Mouse (Mus musculus) forebrain, postnatal 0 days (tissue): ENCODE measurements around the gene 1700034J05Rik. TPM values are rescaled to one million over a fixed set of nuclear protein-coding genes. Genes with fewer than 3 reads are reported as not detected.

Source experiments
- ATAC-seq: fragments of 200-750 bp; cut with Nextera tagmentation; 2 replicates; pipeline ENCODE4 v1.8.0; 2017; ENCODE audit warnings: mild to moderate bottlenecking, moderate library complexity
- DNase-seq: peaks from one replicate; pipeline ENCODE4 v3.0.0-alpha.2; 2015
- H3K27ac ChIP-seq: fragments of 300-500 bp; sonication (generic); 2 replicates; pipeline ENCODE4 v1.5.1; 2014; ENCODE audit warnings: low read depth, mild to moderate bottlenecking, antibody characterized with exemption, low read length, moderate library complexity, mixed read lengths
- H3K27me3 ChIP-seq: fragments of 300-500 bp; sonication (generic); 2 replicates; pipeline ENCODE4 v1.6.1; 2014; ENCODE audit warnings: mild to moderate bottlenecking, low read length, mixed read lengths; ENCODE audit not compliant: insufficient read depth
- H3K36me3 ChIP-seq: fragments of 300-500 bp; sonication (generic); 2 replicates; pipeline ENCODE4 v1.6.1; 2014; ENCODE audit warnings: mild to moderate bottlenecking, moderate library complexity; ENCODE audit not compliant: insufficient read depth
- H3K4me1 ChIP-seq: fragments of 300-500 bp; sonication (generic); 2 replicates; pipeline ENCODE4 v1.6.1; 2014; ENCODE audit warnings: antibody characterized with exemption; ENCODE audit not compliant: insufficient read depth
- H3K4me2 ChIP-seq: fragments of 300-500 bp; sonication (generic); 2 replicates; pipeline ENCODE4 v1.6.1; 2014; ENCODE audit warnings: low read depth, mild to moderate bottlenecking, moderate library complexity
- H3K4me3 ChIP-seq: fragments of 300-500 bp; sonication (generic); 2 replicates; pipeline ENCODE4 v1.5.1; 2014; ENCODE audit warnings: low read depth, low read length, mixed read lengths
- H3K9ac ChIP-seq: fragments of 300-500 bp; sonication (generic); 2 replicates; pipeline ENCODE4 v1.6.1; 2014; ENCODE audit warnings: mild to moderate bottlenecking
- H3K9me3 ChIP-seq: fragments of 300-500 bp; sonication (generic); 2 replicates; pipeline ENCODE4 v1.6.1; 2016; ENCODE audit warnings: low read length
- CTCF ChIP-seq: sonication (generic); IDR thresholded peaks from 2 replicates; pipeline ENCODE4 v1.5.1; 2016; ENCODE audit warnings: antibody characterized with exemption, control low read depth, low read depth
- WGBS: fragments of 180-500 bp; shearing (Covaris S2); extraction: QIAGEN DNeasy Blood & Tissue Kit; methylation state at CpG from one replicate; pipeline ENCODE4 v1.1.7; 2014; 5-methylcytosine and 5-hydroxymethylcytosine counted together
- polyA plus RNA-seq: library from polyadenylated mRNA; unstranded; fragments of >200 nt; fragmentation: Nextera tagmentation; extraction: Ambion mirVana; gene quantifications from 2 replicates; pipeline ENCODE4 v1.2.1, GENCODE M21; 2015
- total RNA-seq: library from RNA; depleted of rRNA; stranded (reverse); fragments of >200 nt; gene quantifications from 2 replicates; pipeline ENCODE4 v1.2.3, GENCODE M21; 2014

Gene 1700034J05Rik
- total and polyA plus RNA-seq, 2 experiments from 2014 or later, result not detected

GRCm38 (mm10) chr6:146966446-146967019 is 12.3 kb upstream of the 1700034J05Rik start:
- no peaks in the 10 kb centered on the region for H3K36me3 ChIP-seq
- TF ChIP-seq CTCF, result no peak
- WGBS, result 81% methylated on average over 12 of the region's 12 CpGs
- H3K4me3 ChIP-seq, result no peak overlapping the region
- DNase-seq, result no peak
- H3K9ac ChIP-seq, result no peak overlapping the region
- no peak for ATAC-seq
- H3K4me1 ChIP-seq, result no peaks in the 10 kb centered on the region
- H3K27ac ChIP-seq, result no peak overlapping the region
- no peaks in the 10 kb centered on the region for H3K9me3 ChIP-seq
- no peak overlapping the region for H3K4me2 ChIP-seq
- H3K27me3 ChIP-seq, result no peaks in the 10 kb centered on the region

GRCm38 (mm10) chr6:146965139-146965772 is 11.0 kb upstream of the 1700034J05Rik start:
- Histone ChIP-seq H3K27ac (no peak overlapping the region), H3K4me3 (no peak overlapping the region), H3K27me3 (no peaks in the 10 kb centered on the region), H3K4me1 (no peaks in the 10 kb centered on the region), H3K9ac (no peak overlapping the region), H3K36me3 (no peaks in the 10 kb centered on the region), H3K9me3 (no peaks in the 10 kb centered on the region), H3K4me2 (no peak overlapping the region)
- ATAC-seq (no peak), DNase-seq (no peak)
- no peak for TF ChIP-seq CTCF
- WGBS, result 78% methylated on average over 13 of the region's 13 CpGs

- Histone ChIP-seq H3K9me3 (no peaks in the 10 kb centered on the region), H3K27ac (no peak overlapping the region), H3K4me3 (no peak overlapping the region), H3K36me3 (no peaks in the 10 kb centered on the region), H3K27me3 (no peaks in the 10 kb centered on the region), H3K4me1 (no peaks in the 10 kb centered on the region), H3K4me2 (no peak overlapping the region), H3K9ac (no peak overlapping the region)
- 93% methylated on average over 6 of the region's 6 CpGs for WGBS
- no peak for TF ChIP-seq CTCF
- no peak for ATAC-seq
- no peak for DNase-seq
Measured at GRCm38 (mm10) chr6:146963396-146964150, 9.4 kb upstream of the 1700034J05Rik start.

GRCm38 (mm10) chr6:146961832-146962481 is 7.7 kb upstream of the 1700034J05Rik start:
- Histone ChIP-seq H3K27me3 (no peaks in the 10 kb centered on the region), H3K4me2 (no peak overlapping the region), H3K27ac (no peak overlapping the region), H3K9ac (no peak overlapping the region), H3K4me1 (no peaks in the 10 kb centered on the region), H3K36me3 (no peaks in the 10 kb centered on the region), H3K4me3 (no peak overlapping the region), H3K9me3 (no peaks in the 10 kb centered on the region)
- peak; percentile 61 for TF ChIP-seq CTCF
- ATAC-seq (no peak), DNase-seq (peak; percentile 40)
- 88% methylated on average over 6 of the region's 6 CpGs for WGBS

GRCm38 (mm10) chr6:146960956-146961355 is 6.7 kb upstream of the 1700034J05Rik start:
- ATAC-seq, result peak; percentile 43; the same call in 1 of the 2 replicates
- WGBS, result 60% methylated on average over 5 of the region's 5 CpGs

GRCm38 (mm10) chr6:146959908-146960680 is 5.9 kb upstream of the 1700034J05Rik start:
- Histone ChIP-seq H3K9me3 (no peaks in the 10 kb centered on the region), H3K9ac (no peak overlapping the region), H3K27me3 (no peaks in the 10 kb centered on the region), H3K36me3 (no peaks in the 10 kb centered on the region), H3K4me3 (no peak overlapping the region), H3K4me2 (no peak overlapping the region), H3K27ac (no peak overlapping the region), H3K4me1 (no peaks in the 10 kb centered on the region)
- no peak for ATAC-seq
- no peak for TF ChIP-seq CTCF
- no peak for DNase-seq
- 89% methylated on average over 9 of the region's 9 CpGs for WGBS

More at GRCm38 (mm10) chr6:146960956-146961355, 6.7 kb upstream of the 1700034J05Rik start:
- Histone ChIP-seq H3K4me1 (no peaks in the 10 kb centered on the region), H3K27ac (no peak overlapping the region), H3K9ac (no peak overlapping the region), H3K9me3 (no peaks in the 10 kb centered on the region), H3K4me3 (no peak overlapping the region), H3K36me3 (no peaks in the 10 kb centered on the region), H3K4me2 (no peak overlapping the region), H3K27me3 (no peaks in the 10 kb centered on the region)
- no peak for DNase-seq
- TF ChIP-seq CTCF, result no peak
